Mouse (Mus musculus) neural tube, embryonic 13.5 days (tissue): ENCODE data around the gene Otub1. TPM values are rescaled to one million over a fixed set of nuclear protein-coding genes. Genes with fewer than 3 reads are reported as not detected.

Source experiments
- ATAC-seq: fragments of 200-750 bp; cut with Nextera tagmentation; 2 replicates; pipeline ENCODE4 v1.8.0; 2017; ENCODE audit warnings: low read depth, mild to moderate bottlenecking, moderate TSS enrichment, moderate library complexity
- H3K27ac ChIP-seq: fragments of 300-500 bp; sonication (generic); replicated peaks from 2 replicates; pipeline ENCODE4 v1.5.1; 2015; ENCODE audit warnings: moderate library complexity, mild to moderate bottlenecking, inconsistent platforms
- H3K27me3 ChIP-seq: fragments of 300-500 bp; sonication (generic); 2 replicates; pipeline ENCODE4 v1.6.1; 2015; ENCODE audit warnings: mild to moderate bottlenecking, inconsistent platforms
- H3K36me3 ChIP-seq: fragments of 300-500 bp; sonication (generic); 2 replicates; pipeline ENCODE4 v1.6.1; 2015; ENCODE audit warnings: mild to moderate bottlenecking, inconsistent platforms
- H3K4me1 ChIP-seq: fragments of 300-500 bp; sonication (generic); replicated peaks from 2 replicates; pipeline ENCODE4 v1.6.1; 2015; ENCODE audit warnings: inconsistent platforms
- H3K4me2 ChIP-seq: fragments of 300-500 bp; sonication (generic); 2 replicates; pipeline ENCODE4 v1.6.1; 2015; ENCODE audit warnings: inconsistent platforms, mild to moderate bottlenecking, moderate library complexity
- H3K4me3 ChIP-seq: fragments of 300-500 bp; sonication (generic); 2 replicates; pipeline ENCODE4 v1.5.1; 2015; ENCODE audit warnings: mild to moderate bottlenecking, inconsistent platforms
- H3K9ac ChIP-seq: fragments of 300-500 bp; sonication (generic); 2 replicates; pipeline ENCODE4 v1.6.1; 2015; ENCODE audit warnings: moderate library complexity, mild to moderate bottlenecking, inconsistent platforms
- H3K9me3 ChIP-seq: fragments of 300-500 bp; sonication (generic); 2 replicates; pipeline ENCODE4 v1.6.1; 2016; ENCODE audit warnings: inconsistent platforms
- WGBS: fragments of 180-500 bp; shearing (Covaris S2); methylation state at CpG from one replicate; pipeline ENCODE4 v1.1.7; 2015; 5-methylcytosine and 5-hydroxymethylcytosine counted together
- polyA plus RNA-seq: library from polyadenylated mRNA; unstranded; fragments of >200 nt; fragmentation: Nextera tagmentation; extraction: Ambion mirVana; gene quantifications from 2 replicates; pipeline ENCODE4 v1.2.1, GENCODE M21; 2015

The Otub1 gene
- polyA plus RNA-seq, 1 experiment from 2014 or later = 243 TPM

- H3K4me3 ChIP-seq = no peak overlapping the region
- peaks cover 38% of the 10 kb centered on the region for H3K36me3 ChIP-seq
- WGBS = 88% methylated on average over 3 of the region's 3 CpGs
- no peak for ATAC-seq
- H3K9ac ChIP-seq = no peak overlapping the region
- H3K27ac ChIP-seq = no peak overlapping the region
- H3K4me2 ChIP-seq = no peak overlapping the region
- no peaks in the 10 kb centered on the region for H3K9me3 ChIP-seq
- no peaks in the 10 kb centered on the region for H3K4me1 ChIP-seq
- H3K27me3 ChIP-seq = no peaks in the 10 kb centered on the region
Measured at GRCm38 (mm10) chr19:7224253-7224652, 18.1 kb upstream of the Otub1 start.

- Histone ChIP-seq H3K4me2 (no peak overlapping the region), H3K27ac (no peak overlapping the region), H3K9ac (no peak overlapping the region), H3K36me3 (peaks cover 30% of the 10 kb centered on the region), H3K4me3 (no peak overlapping the region), H3K27me3 (no peaks in the 10 kb centered on the region), H3K9me3 (no peaks in the 10 kb centered on the region), H3K4me1 (no peaks in the 10 kb centered on the region)
- no peak for ATAC-seq
Measured at GRCm38 (mm10) chr19:7223488-7223887, 17.4 kb upstream of the Otub1 start.

- ATAC-seq = no peak
- no peaks in the 10 kb centered on the region for H3K27me3 ChIP-seq
- H3K4me1 ChIP-seq = peaks cover 8% of the 10 kb centered on the region
- H3K9ac ChIP-seq = no peak overlapping the region
- 86% methylated on average over 6 of the region's 6 CpGs for WGBS
- no peaks in the 10 kb centered on the region for H3K9me3 ChIP-seq
- no peak overlapping the region for H3K27ac ChIP-seq
- H3K4me3 ChIP-seq = no peak overlapping the region
- no peak overlapping the region for H3K4me2 ChIP-seq
- H3K36me3 ChIP-seq = peaks cover 17% of the 10 kb centered on the region
Measured at GRCm38 (mm10) chr19:7222196-7222595, 16.1 kb upstream of the Otub1 start.

GRCm38 (mm10) chr19:7218753-7219152 is 12.6 kb upstream of the Otub1 start:
- ATAC-seq = no peak
- Histone ChIP-seq H3K4me1 (peaks cover 39% of the 10 kb centered on the region), H3K4me3 (no peak overlapping the region), H3K27me3 (no peaks in the 10 kb centered on the region), H3K27ac (no peak overlapping the region), H3K4me2 (no peak overlapping the region), H3K36me3 (peaks cover 20% of the 10 kb centered on the region), H3K9me3 (no peaks in the 10 kb centered on the region), H3K9ac (no peak overlapping the region)
- 97% methylated on average over 5 of the region's 5 CpGs for WGBS

- H3K9me3 ChIP-seq = no peaks in the 10 kb centered on the region
- H3K4me2 ChIP-seq = peak overlapping the region; percentile 67
- peak overlapping the region; percentile 22; the same call in 1 of the 2 replicates for H3K9ac ChIP-seq
- 0 out of 2 replicates have a peak overlapping the region, but pooled peaks have one; percentile 14 for H3K27ac ChIP-seq
- H3K4me3 ChIP-seq = peak overlapping the region; percentile 80
- peak; percentile 19 for ATAC-seq
- H3K36me3 ChIP-seq = peaks cover 29% of the 10 kb centered on the region
- H3K27me3 ChIP-seq = no peaks in the 10 kb centered on the region
- WGBS = 13% methylated on average over 6 of the region's 6 CpGs
- peaks cover 39% of the 10 kb centered on the region for H3K4me1 ChIP-seq
Measured at GRCm38 (mm10) chr19:7217926-7218267, 11.8 kb upstream of the Otub1 start.

- peak within 1 kb of the TSS; percentile 89 for H3K27ac ChIP-seq
- peak within 1 kb of the TSS; percentile 80 for H3K4me3 ChIP-seq
- WGBS = under 1% methylated on average over 50 of the region's 50 CpGs
- H3K4me2 ChIP-seq = peak within 1 kb of the TSS; percentile 67
- H3K9me3 ChIP-seq = no peaks in the 10 kb centered on the region
- H3K9ac ChIP-seq = peak within 1 kb of the TSS; percentile 86
- H3K27me3 ChIP-seq = no peaks in the 10 kb centered on the region
- peaks cover 39% of the 10 kb centered on the region for H3K4me1 ChIP-seq
- H3K36me3 ChIP-seq = peaks cover 30% of the 10 kb centered on the region
- ATAC-seq = peak; percentile 96
Measured at GRCm38 (mm10) chr19:7217162-7217925, 11.2 kb upstream of the Otub1 start, which contains the start of gene Cox8a. Cox8a (minus strand) TSS chr19:7217616.

- no peaks in the 10 kb centered on the region for H3K9me3 ChIP-seq
- WGBS = 91% methylated on average over 5 of the region's 5 CpGs
Measured at GRCm38 (mm10) chr19:7214484-7214883, 8.4 kb upstream of the Otub1 start.

GRCm38 (mm10) chr19:7213010-7213409 is 6.9 kb upstream of the Otub1 start:
- Histone ChIP-seq H3K4me1 (peaks cover 35% of the 10 kb centered on the region), H3K27me3 (no peaks in the 10 kb centered on the region), H3K9me3 (no peaks in the 10 kb centered on the region), H3K4me3 (no peak overlapping the region), H3K27ac (no peak overlapping the region), H3K4me2 (no peak overlapping the region), H3K9ac (no peak overlapping the region), H3K36me3 (peaks cover 40% of the 10 kb centered on the region)
- whole genome bisulfite sequencing = 93% methylated on average over 3 of the region's 3 CpGs
- ATAC-seq = no peak

More at GRCm38 (mm10) chr19:7214484-7214883, 8.4 kb upstream of the Otub1 start:
- Histone ChIP-seq H3K27me3 (no peaks in the 10 kb centered on the region), H3K4me1 (peaks cover 39% of the 10 kb centered on the region), H3K36me3 (peaks cover 40% of the 10 kb centered on the region), H3K9ac (no peak overlapping the region), H3K27ac (no peak overlapping the region), H3K4me2 (no peak overlapping the region), H3K4me3 (no peak overlapping the region)
- no peak for ATAC-seq

- 93% methylated on average over 1 of the region's 1 CpGs for WGBS
- peaks cover 32% of the 10 kb centered on the region for H3K4me1 ChIP-seq
- no peaks in the 10 kb centered on the region for H3K27me3 ChIP-seq
- ATAC-seq = no peak
- H3K27ac ChIP-seq = no peak overlapping the region
- no peaks in the 10 kb centered on the region for H3K9me3 ChIP-seq
- no peak overlapping the region for H3K4me2 ChIP-seq
- peaks cover 40% of the 10 kb centered on the region for H3K36me3 ChIP-seq
- no peak overlapping the region for H3K9ac ChIP-seq
- no peak overlapping the region for H3K4me3 ChIP-seq
Measured at GRCm38 (mm10) chr19:7212216-7212615, 6.1 kb upstream of the Otub1 start.

GRCm38 (mm10) chr19:7209907-7210646 is 4.0 kb upstream of the Otub1 start:
- H3K27me3 ChIP-seq = no peaks in the 10 kb centered on the region
- H3K4me1 ChIP-seq = peaks cover 27% of the 10 kb centered on the region
- H3K36me3 ChIP-seq = peaks cover 33% of the 10 kb centered on the region
- H3K9ac ChIP-seq = no peak overlapping the region
- H3K4me3 ChIP-seq = no peak overlapping the region
- WGBS = 85% methylated on average over 7 of the region's 7 CpGs
- H3K9me3 ChIP-seq = no peaks in the 10 kb centered on the region
- ATAC-seq = no peak
- no peak overlapping the region for H3K27ac ChIP-seq
- H3K4me2 ChIP-seq = no peak overlapping the region

GRCm38 (mm10) chr19:7205326-7205725 is 790 bp downstream of the Otub1 start:
- peaks cover 35% of the 10 kb centered on the region for H3K36me3 ChIP-seq
- H3K9me3 ChIP-seq = no peaks in the 10 kb centered on the region
- H3K4me3 ChIP-seq = peak overlapping the region; percentile 81
- 0 out of 2 replicates have a peak, but pooled peaks have one; percentile 0 for ATAC-seq
- 33% methylated on average over 7 of the region's 7 CpGs for WGBS
- no peaks in the 10 kb centered on the region for H3K27me3 ChIP-seq
- H3K4me2 ChIP-seq = peak overlapping the region; percentile 91
- peak overlapping the region; percentile 98 for H3K27ac ChIP-seq
- H3K4me1 ChIP-seq = peaks cover 32% of the 10 kb centered on the region
- H3K9ac ChIP-seq = peak overlapping the region; percentile 90

GRCm38 (mm10) chr19:7204898-7205297 is 1.2 kb downstream of the Otub1 start:
- Histone ChIP-seq H3K4me1 (peaks cover 32% of the 10 kb centered on the region), H3K4me2 (peak overlapping the region; percentile 91), H3K9me3 (no peaks in the 10 kb centered on the region), H3K27ac (peak overlapping the region; percentile 98; the same call in 1 of the 2 replicates), H3K9ac (peak overlapping the region; percentile 90), H3K36me3 (peaks cover 39% of the 10 kb centered on the region), H3K4me3 (peak overlapping the region; percentile 81), H3K27me3 (no peaks in the 10 kb centered on the region)
- WGBS = 83% methylated on average over 2 of the region's 2 CpGs
- no peak for ATAC-seq
